Mouse (Mus musculus) adrenal gland, postnatal 36 days (tissue): ENCODE data around the gene Arhgap31. TPM values are rescaled to one million over a fixed set of nuclear protein-coding genes. Genes with fewer than 3 reads are reported as not detected.

ENCODE experiments used
- total RNA-seq, 2 experiments: library from RNA; stranded (reverse); gene quantifications; 2 replicates each; pipeline ENCODE4 v1.2.3; 2021

Arhgap31 gene
- total RNA-seq, 2 experiments from 2014 or later: 21.3 to 33.7 TPM

Other genes starting within 250 kb of the Arhgap31 start
- gene Timmdc1, start 190.6 kb downstream of the Arhgap31 start, total RNA-seq: 10 to 100 TPM; 46.1 to 47.8 TPM
- 10 to 100 TPM; 31.3 to 31.7 TPM for gene Poglut1, start 163.0 kb downstream of the Arhgap31 start, total RNA-seq
- 10 to 100 TPM; 77.5 to 85.4 TPM for gene Tmem39a, start 154.6 kb downstream of the Arhgap31 start, total RNA-seq
- gene B4galt4, start 29.0 kb upstream of the Arhgap31 start, total RNA-seq: 10 to 100 TPM in 1 of 2 experiments, 1 to 10 TPM in 1; 9.0 to 13.0 TPM
- 1 to 10 TPM in 1 of 2 experiments, under 1 TPM in 1; 0.99 to 2.1 TPM for gene Upk1b, start 87.1 kb upstream of the Arhgap31 start, total RNA-seq
- gene 4930435E12Rik, start 115.5 kb upstream of the Arhgap31 start, total RNA-seq: not detected
- 10 to 100 TPM in 1 of 2 experiments, 1 to 10 TPM in 1; 7.2 to 26.9 TPM for gene Igsf11, start 179.4 kb upstream of the Arhgap31 start, total RNA-seq